Mouse (Mus musculus) right cerebral cortex, postnatal 14 days (tissue): ENCODE measurements around the gene Npepps.
A peak's percentile ranks its signal among the peaks of the same experiment; 100 is the strongest.
"Not testable (repeated sequence)": the region's sequence is repeated elsewhere in the genome, so short reads cannot be mapped to it uniquely, and the experiment has no call there.

ENCODE experiments used
- DNase-seq: peaks from one replicate; pipeline ENCODE4 v3.0.0; 2022

Gene Npepps

GRCm38 (mm10) chr11:97289276-97290230 lies 9.1 kb upstream of the Npepps start:
- no peak for DNase-seq

- no peak for DNase-seq
Measured at GRCm38 (mm10) chr11:97287643-97288042, 7.2 kb upstream of the Npepps start.

GRCm38 (mm10) chr11:97286973-97287372 lies 6.5 kb upstream of the Npepps start:
- DNase-seq = no peak

- DNase-seq = no peak
Measured at GRCm38 (mm10) chr11:97285852-97286775, 5.7 kb upstream of the Npepps start.

GRCm38 (mm10) chr11:97284854-97285253 lies 4.4 kb upstream of the Npepps start:
- DNase-seq = no peak

GRCm38 (mm10) chr11:97282179-97282578 lies 1.7 kb upstream of the Npepps start:
- no peak for DNase-seq

- DNase-seq = peak; percentile 39
Measured at GRCm38 (mm10) chr11:97279405-97280215, 828 bp downstream of the Npepps start.

GRCm38 (mm10) chr11:97279040-97279404 lies 1.4 kb downstream of the Npepps start:
- no peak for DNase-seq

GRCm38 (mm10) chr11:97278456-97278855 lies 2.0 kb downstream of the Npepps start:
- DNase-seq = no peak

- no peak for DNase-seq
Measured at GRCm38 (mm10) chr11:97277166-97277565, 3.3 kb downstream of the Npepps start.

GRCm38 (mm10) chr11:97276019-97276418 lies 4.4 kb downstream of the Npepps start:
- DNase-seq = no peak

GRCm38 (mm10) chr11:97275349-97275748 lies 5.1 kb downstream of the Npepps start:
- DNase-seq = no peak

GRCm38 (mm10) chr11:97274947-97275346 lies 5.5 kb downstream of the Npepps start:
- not testable (repeated sequence) for DNase-seq

- DNase-seq = no peak
Measured at GRCm38 (mm10) chr11:97273613-97274012, 6.8 kb downstream of the Npepps start.

GRCm38 (mm10) chr11:97272835-97273234 lies 7.6 kb downstream of the Npepps start:
- no peak for DNase-seq

- DNase-seq = not testable (repeated sequence)
Measured at GRCm38 (mm10) chr11:97270004-97270403, 10.4 kb downstream of the Npepps start.

- DNase-seq = not testable (repeated sequence)
Measured at GRCm38 (mm10) chr11:97266544-97266943, 13.9 kb downstream of the Npepps start.

- DNase-seq = not testable (repeated sequence)
Measured at GRCm38 (mm10) chr11:97249649-97250048, 30.8 kb downstream of the Npepps start.

GRCm38 (mm10) chr11:97246510-97247159 lies 33.8 kb downstream of the Npepps start:
- no peak for DNase-seq

- DNase-seq = no peak
Measured at GRCm38 (mm10) chr11:97241321-97241720, 39.1 kb downstream of the Npepps start.

- DNase-seq = no peak
Measured at GRCm38 (mm10) chr11:97237976-97238375, 42.5 kb downstream of the Npepps start.

GRCm38 (mm10) chr11:97232436-97232835 lies 48.0 kb downstream of the Npepps start:
- no peak for DNase-seq
